Mouse (Mus musculus) heart, postnatal 10 days (tissue): ENCODE data around the gene Ino80. TPM values are rescaled to one million over a fixed set of nuclear protein-coding genes. Genes with fewer than 3 reads are reported as not detected.
A peak's percentile ranks its signal among the peaks of the same experiment; 100 is the strongest.
"Not testable (repeated sequence)": the region's sequence is repeated elsewhere in the genome, so short reads cannot be mapped to it uniquely, and the experiment has no call there.

Experiments used
- DNase-seq, 2 experiments: peaks; one replicate each; pipeline ENCODE4 v3.0.0; 2021
- intact Hi-C: fragments of 180-260 bp; cut with DNase I; formaldehyde crosslinking; loops from one replicate; pipeline ENCODE4 v1.15.1; 2025
- total RNA-seq, 2 experiments: library from RNA; stranded (reverse); gene quantifications; 2 replicates each; pipeline ENCODE4 v1.2.3; 2021

The Ino80 gene
- total RNA-seq = 10 to 100 TPM; 13.7 to 14.7 TPM

DNA sequence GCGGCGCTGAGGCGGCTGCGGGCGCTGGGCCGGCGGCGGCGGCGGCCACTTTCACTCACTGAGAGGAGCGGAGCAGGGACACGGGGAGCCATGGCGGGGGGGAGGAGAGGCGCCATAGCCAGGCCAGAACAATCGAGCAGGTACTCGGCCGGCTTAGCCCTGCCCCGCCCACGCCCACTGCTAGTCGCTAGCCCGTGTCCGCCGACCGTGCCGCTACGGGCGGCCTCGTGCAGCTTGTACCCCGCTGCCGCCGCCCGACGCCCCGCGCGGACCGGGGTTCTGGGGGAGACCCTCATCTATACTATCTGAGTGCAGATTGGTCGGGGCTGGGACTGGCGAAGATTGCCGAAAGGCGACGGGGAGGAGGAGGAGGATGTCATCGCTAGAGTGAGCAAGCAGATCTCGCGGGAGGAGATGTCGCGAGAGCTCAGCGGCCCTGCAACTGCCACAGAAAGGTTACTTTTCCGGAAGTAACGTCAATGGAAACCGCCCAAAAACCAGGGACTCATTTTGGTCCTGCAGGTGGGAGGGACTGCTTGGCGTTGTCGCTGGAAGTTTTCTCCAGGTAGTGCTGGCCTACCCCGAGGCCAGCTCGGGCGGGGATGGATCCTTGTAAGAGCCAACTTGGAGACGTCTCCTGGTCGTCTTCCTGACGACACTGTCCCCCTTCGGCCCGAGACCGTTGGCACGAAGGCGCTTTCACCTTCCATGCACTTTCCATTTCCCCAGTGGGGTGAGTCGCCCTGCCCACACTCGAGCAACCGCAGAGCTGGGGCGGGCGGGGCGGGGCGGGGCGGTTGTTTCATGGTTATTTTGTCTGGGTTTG is at the start of gene Ino80:
TSS of gene Ino80 (minus strand) at position 117 of the 826 bp plus-strand sequence.
- intact Hi-C loops = loop anchor here (5.0 kb wide), 1 partner anchor 120 kb away; no protein-coding TSS in a partner anchor
- DNase-seq = peak; percentile 99

DNA sequence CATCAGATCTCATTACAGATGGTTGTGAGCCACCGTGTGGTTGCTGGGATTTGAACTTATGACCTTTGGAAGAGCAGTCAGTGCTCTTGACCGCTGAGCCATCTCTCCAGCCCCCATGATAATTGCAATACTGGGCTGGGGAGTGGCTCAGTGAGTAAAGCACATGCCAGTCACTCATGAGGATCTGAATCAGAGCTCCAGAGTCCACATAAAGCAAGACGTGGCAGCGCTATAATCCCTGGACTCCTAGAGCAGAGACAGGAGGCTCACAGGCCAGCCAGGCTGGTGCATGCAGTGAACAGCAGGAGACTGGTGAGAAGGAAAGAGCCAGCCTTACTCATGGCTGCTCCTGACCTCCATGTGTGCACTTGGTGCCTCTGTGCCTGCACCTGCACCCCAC is 47.9 kb upstream of the Ino80 start:
- DNase-seq = no peak
- intact Hi-C loops = no loop called here

- intact Hi-C loops = loop anchor here (5.0 kb wide), 1 partner anchor 87 kb away; no protein-coding TSS in a partner anchor
- DNase-seq = no peak
Observed at GRCm38 (mm10) chr2:119523836-119524235, 46.3 kb upstream of the Ino80 start.

DNA sequence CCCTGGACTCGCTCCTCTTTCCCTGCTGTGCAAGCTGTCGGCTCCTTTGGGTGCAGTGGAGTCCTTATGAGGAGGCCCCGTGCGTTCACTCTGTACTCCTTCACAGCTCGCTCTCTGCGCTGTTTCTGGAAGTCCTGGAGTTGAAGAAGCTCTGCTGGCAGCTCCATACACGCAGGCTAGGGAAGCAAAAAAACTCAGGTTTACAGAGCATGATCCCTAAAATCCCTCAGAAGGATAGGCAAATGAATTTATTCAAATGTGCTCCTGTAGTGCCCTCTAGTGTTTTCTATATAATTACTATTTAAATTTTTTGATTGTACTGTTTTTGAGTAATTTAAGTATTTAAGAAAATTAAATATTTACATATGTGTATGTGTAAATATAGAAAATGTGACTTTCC is 43.1 kb upstream of the Ino80 start:
- intact Hi-C loops = loop anchor here (2.0 to 5.0 kb wide), 2 partner anchors 83 to 222 kb away; no protein-coding TSS in a partner anchor

DNA sequence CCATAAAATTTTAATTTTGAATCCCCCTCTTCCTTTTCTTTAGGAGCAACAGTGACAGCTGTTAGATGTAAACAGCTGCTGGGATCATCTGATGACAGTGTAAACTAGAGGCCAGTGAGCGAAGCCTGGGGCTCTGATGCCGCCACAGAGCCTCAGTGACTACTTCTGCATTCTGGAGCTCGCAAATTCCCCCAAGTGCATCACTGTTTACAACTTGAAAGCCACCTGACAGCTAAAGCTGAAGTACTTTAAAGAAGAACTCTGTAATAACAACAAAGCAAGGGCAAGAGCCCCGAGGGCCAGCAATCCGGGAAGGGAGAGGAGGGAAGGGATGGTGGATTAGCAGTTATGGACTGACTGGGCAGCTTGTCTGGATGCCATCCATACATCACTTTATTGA is 39.3 kb upstream of the Ino80 start:
- DNase-seq = peak in 1 of 2 experiments; percentile 2
- intact Hi-C loops = no loop called here

More for the DNA sequence above, 43.1 kb upstream of the Ino80 start:
- no peak for DNase-seq

DNA sequence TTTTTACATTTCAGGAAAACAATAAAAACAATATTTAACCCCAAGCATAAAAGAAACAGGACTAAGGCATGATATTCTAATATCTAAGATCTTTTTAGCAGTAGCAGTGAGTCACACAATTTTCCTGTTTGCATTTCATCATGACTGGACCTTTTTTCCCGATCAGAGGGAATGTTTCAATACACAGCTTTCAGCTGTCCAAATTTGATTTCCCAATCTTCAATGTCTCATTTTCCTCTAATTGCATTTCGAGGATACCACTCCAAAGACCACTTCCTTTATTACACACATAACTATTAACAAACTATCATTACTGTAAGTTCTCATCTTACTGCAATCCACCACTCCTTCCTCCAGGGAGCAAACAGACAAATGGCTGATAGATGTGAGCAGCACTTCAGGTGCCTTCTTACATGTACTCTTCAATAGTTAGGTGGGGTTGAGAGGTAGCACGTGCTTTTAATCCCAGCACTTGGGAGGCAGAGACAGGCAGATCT is 36.6 kb upstream of the Ino80 start:
- intact Hi-C loops = no loop called here
- DNase-seq = no peak

GRCm38 (mm10) chr2:119512292-119512691 is 34.8 kb upstream of the Ino80 start:
- intact Hi-C loops = no loop called here

GRCm38 (mm10) chr2:119510856-119511255 is 33.4 kb upstream of the Ino80 start:
- intact Hi-C loops = no loop called here
- no peak for DNase-seq

More at GRCm38 (mm10) chr2:119512292-119512691, 34.8 kb upstream of the Ino80 start:
- DNase-seq = no peak

- intact Hi-C loops, DNase-seq: not testable (repeated sequence)
Observed at GRCm38 (mm10) chr2:119508518-119508917, 31.0 kb upstream of the Ino80 start.

GRCm38 (mm10) chr2:119507108-119507507 is 29.6 kb upstream of the Ino80 start:
- DNase-seq = peak in 1 of 2 experiments; percentile 4

DNA sequence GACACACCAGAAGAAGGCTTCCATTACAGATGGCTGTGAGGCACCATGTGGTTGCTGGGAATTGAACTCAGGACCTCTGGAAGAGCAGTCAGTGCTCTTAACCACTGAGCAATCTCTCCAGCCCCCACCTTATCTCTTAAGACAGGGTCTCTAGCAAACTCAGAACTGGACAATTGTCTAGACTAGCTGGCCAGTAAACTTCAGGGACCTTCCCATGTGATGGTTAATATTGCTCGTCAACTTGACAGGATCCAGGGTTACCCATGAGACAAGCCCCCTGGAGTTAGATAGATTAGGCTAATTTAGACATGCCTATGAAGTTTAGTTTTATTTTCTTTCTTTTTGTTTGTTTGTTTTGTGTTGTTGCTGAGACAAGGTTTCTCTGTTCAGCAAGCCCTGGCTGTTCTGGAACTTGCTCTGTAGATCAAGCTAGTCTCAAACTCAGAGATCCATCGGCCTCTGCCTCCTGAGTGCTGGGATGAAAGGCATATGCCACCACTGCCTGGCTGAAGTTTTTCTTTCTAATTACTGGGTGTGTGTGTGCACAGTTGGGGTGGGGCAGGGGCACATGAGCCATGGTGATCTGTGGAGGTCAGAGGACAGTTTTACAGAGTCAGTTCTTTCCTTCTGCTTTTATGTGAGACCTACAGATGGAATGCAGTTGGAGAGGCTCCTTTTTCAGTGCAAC is 23.6 kb upstream of the Ino80 start:
- intact Hi-C loops = no loop called here
- DNase-seq = no peak

More at GRCm38 (mm10) chr2:119507108-119507507, 29.6 kb upstream of the Ino80 start:
- intact Hi-C loops = no loop called here

- intact Hi-C loops = no loop called here
- DNase-seq = no peak
Observed at GRCm38 (mm10) chr2:119498859-119499258, 21.4 kb upstream of the Ino80 start.

- DNase-seq = no peak
- intact Hi-C loops = no loop called here
Observed at GRCm38 (mm10) chr2:119496082-119496481, 18.6 kb upstream of the Ino80 start.

- intact Hi-C loops = no loop called here
- DNase-seq = no peak
Observed at GRCm38 (mm10) chr2:119491953-119492352, 14.5 kb upstream of the Ino80 start.

GRCm38 (mm10) chr2:119486488-119486887 is 9.0 kb upstream of the Ino80 start:
- intact Hi-C loops = no loop called here
- DNase-seq = no peak

DNA sequence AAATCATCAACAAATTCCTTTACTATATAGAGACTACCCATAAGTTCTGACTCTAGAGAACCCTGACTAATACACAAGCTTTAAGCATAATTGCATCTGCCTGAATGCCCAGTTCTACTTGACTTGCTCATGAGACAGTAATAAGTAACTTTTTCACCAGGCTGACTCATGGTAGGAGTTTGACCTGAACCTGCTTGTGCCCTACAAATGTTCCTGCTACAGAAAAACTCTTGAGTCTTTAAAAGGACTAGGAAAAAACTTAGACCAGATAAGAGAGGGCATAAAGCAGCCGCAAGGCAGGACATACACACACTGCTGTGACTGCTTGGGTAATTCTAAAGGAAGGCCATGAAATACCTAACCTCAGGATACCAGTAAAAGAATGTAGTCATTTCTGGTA is 4.8 kb upstream of the Ino80 start:
- no peak for DNase-seq
- intact Hi-C loops = no loop called here

- intact Hi-C loops = loop anchor here (5.0 kb wide), 1 partner anchor 119 kb away; no protein-coding TSS in a partner anchor
- no peak for DNase-seq
Observed at GRCm38 (mm10) chr2:119478397-119478749, 886 bp upstream of the Ino80 start.

DNA sequence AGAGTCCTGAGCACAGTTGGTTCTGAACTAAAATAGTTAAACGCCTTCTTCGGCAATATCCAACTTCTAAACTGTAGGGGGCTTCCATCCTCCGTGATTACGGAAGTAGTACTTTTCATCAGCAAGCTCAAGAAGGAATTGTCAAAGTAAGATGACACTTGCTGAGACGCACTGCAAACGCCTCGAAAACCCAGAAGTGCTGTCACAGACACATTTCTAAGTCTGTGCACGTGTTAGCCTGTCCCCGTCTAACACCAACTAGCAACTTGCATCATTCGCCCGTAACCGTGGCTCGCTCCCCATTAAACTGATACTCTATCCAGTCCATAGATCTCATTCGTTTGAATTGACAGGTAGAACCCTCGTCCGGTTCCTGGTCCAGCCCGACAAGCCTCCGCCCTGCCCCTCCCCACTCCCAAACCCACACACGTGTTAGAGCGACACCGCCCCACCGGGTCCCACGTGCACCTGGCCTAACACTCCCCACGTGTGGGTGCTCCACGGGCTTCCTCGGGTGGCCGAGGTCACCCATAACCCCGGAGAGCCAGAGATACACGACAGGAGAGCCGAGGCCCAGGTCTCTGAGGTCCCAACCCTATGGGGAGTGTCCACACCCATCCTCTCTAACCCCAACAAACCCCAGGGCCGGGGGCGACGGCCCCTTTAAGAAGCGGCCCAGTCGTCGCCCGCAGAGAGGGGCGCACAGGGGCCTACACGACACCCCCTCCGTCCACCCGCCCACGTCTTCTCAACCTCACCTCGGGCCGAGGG is 681 bp downstream of the Ino80 start:
- intact Hi-C loops = loop anchor here (5.0 kb wide), 1 partner anchor 120 kb away; no protein-coding TSS in a partner anchor
- DNase-seq = peak; percentile 77 to 82

DNA sequence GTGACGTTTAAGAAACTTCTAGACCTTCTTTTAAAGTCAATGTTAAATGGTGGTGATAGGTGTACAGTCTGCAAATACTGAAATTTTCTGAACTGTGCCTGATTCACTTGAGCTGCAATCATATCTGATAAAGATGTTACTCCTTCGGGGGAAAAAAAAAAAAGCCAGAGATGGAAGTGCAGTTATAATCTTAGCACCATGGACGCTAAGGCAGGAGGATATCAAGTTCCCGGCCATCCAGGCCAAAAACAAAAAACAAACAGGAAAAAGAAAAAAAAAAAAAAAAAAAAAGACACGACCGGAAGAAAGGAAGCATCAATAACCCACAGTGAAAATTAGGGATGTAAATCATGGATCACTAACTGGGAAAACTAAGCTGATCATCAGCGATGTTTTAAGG is 1.3 kb downstream of the Ino80 start:
- no peak for DNase-seq
- intact Hi-C loops = loop anchor here (5.0 kb wide), 1 partner anchor 121 kb away; no protein-coding TSS in a partner anchor

GRCm38 (mm10) chr2:119463945-119464344 is 13.5 kb downstream of the Ino80 start:
- intact Hi-C loops = no loop called here

More at GRCm38 (mm10) chr2:119463945-119464344, 13.5 kb downstream of the Ino80 start:
- DNase-seq = no peak
